24 mouse cellular contexts compared by ENCODE assay signal in genomic region chr9:32929826-32930225, GRCm38 (mm10).
"Had no signal": no experiment of that assay in that cellular context is flagged by ENCODE, and none has a peak within 500 bp of the region (broad histone marks: within the 10 kb centered on the region; RNA-seq: fewer than 3 reads in every experiment).

No protein-coding gene starts in this region.

- H3K36me3 ChIP-seq: heart, embryonic 10.5 days; heart, embryonic 12.5 days; hindbrain, embryonic 10.5 days; hindbrain, embryonic 12.5 days; limb, embryonic 10.5 days; limb, embryonic 12.5 days had no signal

- H3K4me1 ChIP-seq: hindbrain, embryonic 10.5 days; hindbrain, embryonic 12.5 days had no signal

- DNase-seq: gastrocnemius, adult 2 months; gastrocnemius, postnatal 10 days; gastrocnemius, postnatal 25 days; heart, adult 18-20 months; heart, postnatal 10 days; heart, postnatal 4 days; kidney, adult 18-20 months; kidney, adult 8-10 months; kidney, postnatal 10 days; kidney, postnatal 25 days; kidney, postnatal 4 days; liver had no signal

- H3K27ac ChIP-seq: gastrocnemius, adult 2 months; heart, embryonic 10.5 days; hindbrain, embryonic 10.5 days; hindbrain, embryonic 12.5 days; hindbrain, embryonic 14.5 days; layer of hippocampus, adult 2 months; left cerebral cortex, adult 2 months; limb, embryonic 10.5 days; limb, embryonic 12.5 days had no signal

- H3K9ac ChIP-seq: heart, embryonic 12.5 days; hindbrain, embryonic 12.5 days; hindbrain, embryonic 14.5 days; limb, embryonic 12.5 days had no signal

- ATAC-seq: hindbrain, embryonic 16.5 days; intestine, postnatal 0 days had no signal

- H3K9me3 ChIP-seq: heart, embryonic 10.5 days; heart, embryonic 12.5 days; hindbrain, embryonic 10.5 days; hindbrain, embryonic 12.5 days; limb, embryonic 10.5 days; limb, embryonic 12.5 days had no signal

- H3K4me2 ChIP-seq: heart, embryonic 12.5 days; hindbrain, embryonic 12.5 days; hindbrain, embryonic 14.5 days; limb, embryonic 12.5 days; liver, embryonic 11.5 days had no signal

- H3K4me3 ChIP-seq: gastrocnemius, adult 2 months; heart, embryonic 10.5 days; heart, embryonic 12.5 days; hindbrain, embryonic 10.5 days; hindbrain, embryonic 12.5 days; layer of hippocampus, adult 2 months; left cerebral cortex, adult 2 months; limb, embryonic 10.5 days; limb, embryonic 12.5 days had no signal

- H3K27me3 ChIP-seq: heart, embryonic 12.5 days; hindbrain, embryonic 12.5 days; limb, embryonic 12.5 days had no signal
